Mouse (Mus musculus): ENCODE data around the gene Cherp. TPM values are rescaled to one million over a fixed set of nuclear protein-coding genes. Genes with fewer than 3 reads are reported as not detected.

Gene Cherp
- total and polyA plus RNA-seq, 3 experiments, result 21.1 to 106 (median 78.0) TPM

Other genes with a start within 250 kb of the Cherp start
- gene Ap1m1, start 235.2 kb downstream of the Cherp start, total RNA-seq (2012; rRNA removed), result 45.7 and 47.4 TPM in 2 replicates
- 100 to 1,000 TPM in 1 of 2 experiments, not detected in 1; 117 TPM for gene Ap1m1, start 235.2 kb downstream of the Cherp start, polyA plus RNA-seq (2012; ENCODE audit: insufficient read depth in 1 of 2, insufficient read length in 2 of 2, low read depth in 1 of 2, low replicate concordance in 2 of 2, missing spikeins in 1 of 2)
- gene Gm10282, start 170.0 kb downstream of the Cherp start, total RNA-seq (2012; rRNA removed), result 11.4 and 11.7 TPM in 2 replicates
- 100 to 1,000 TPM in 1 of 2 experiments, not detected in 1; 133 TPM for gene Gm10282, start 170.0 kb downstream of the Cherp start, polyA plus RNA-seq (2012; ENCODE audit: insufficient read depth in 1 of 2, insufficient read length in 2 of 2, low read depth in 1 of 2, low replicate concordance in 2 of 2, missing spikeins in 1 of 2)
- not detected in 2 replicates for gene Klf2, start 156.2 kb downstream of the Cherp start, total RNA-seq (2012; rRNA removed)
- not detected for gene Klf2, start 156.2 kb downstream of the Cherp start, polyA plus RNA-seq (2012; ENCODE audit: insufficient read depth in 1 of 2, insufficient read length in 2 of 2, low read depth in 1 of 2, low replicate concordance in 2 of 2, missing spikeins in 1 of 2)
- 18.6 and 19.1 TPM in 2 replicates for gene Eps15l1, start 53.8 kb downstream of the Cherp start, total RNA-seq (2012; rRNA removed)
- gene Eps15l1, start 53.8 kb downstream of the Cherp start, polyA plus RNA-seq (2012; ENCODE audit: insufficient read depth in 1 of 2, insufficient read length in 2 of 2, low read depth in 1 of 2, low replicate concordance in 2 of 2, missing spikeins in 1 of 2), result 10 to 100 TPM in 1 of 2 experiments, not detected in 1; 40.8 TPM
- 3.9 and 4.0 TPM in 2 replicates for gene Calr3, start 31.4 kb downstream of the Cherp start, total RNA-seq (2012; rRNA removed)
- gene Calr3, start 31.4 kb downstream of the Cherp start, polyA plus RNA-seq (2012; ENCODE audit: insufficient read depth in 1 of 2, insufficient read length in 2 of 2, low read depth in 1 of 2, low replicate concordance in 2 of 2, missing spikeins in 1 of 2), result 1 to 10 TPM in 1 of 2 experiments, not detected in 1; 2.7 TPM
- gene 1700030K09Rik, start 31.3 kb downstream of the Cherp start, total RNA-seq (2012; rRNA removed), result 8.4 and 9.2 TPM in 2 replicates
- gene 1700030K09Rik, start 31.3 kb downstream of the Cherp start, polyA plus RNA-seq (2012; ENCODE audit: insufficient read depth in 1 of 2, insufficient read length in 2 of 2, low read depth in 1 of 2, low replicate concordance in 2 of 2, missing spikeins in 1 of 2), result 10 to 100 TPM in 1 of 2 experiments, not detected in 1; 10.3 TPM
- 24.4 and 31.7 TPM in 2 replicates for gene Slc35e1, start 17.4 kb upstream of the Cherp start, total RNA-seq (2012; rRNA removed)
- 10 to 100 TPM in 1 of 2 experiments, not detected in 1; 30.4 TPM for gene Slc35e1, start 17.4 kb upstream of the Cherp start, polyA plus RNA-seq (2012; ENCODE audit: insufficient read depth in 1 of 2, insufficient read length in 2 of 2, low read depth in 1 of 2, low replicate concordance in 2 of 2, missing spikeins in 1 of 2)
- gene Med26, start 73.0 kb upstream of the Cherp start, total RNA-seq (2012; rRNA removed), result 14.1 and 15.0 TPM in 2 replicates
- gene Med26, start 73.0 kb upstream of the Cherp start, polyA plus RNA-seq (2012; ENCODE audit: insufficient read depth in 1 of 2, insufficient read length in 2 of 2, low read depth in 1 of 2, low replicate concordance in 2 of 2, missing spikeins in 1 of 2), result 10 to 100 TPM in 1 of 2 experiments, not detected in 1; 28.3 TPM
- 34.3 and 39.3 TPM in 2 replicates for gene Smim7, start 95.9 kb upstream of the Cherp start, total RNA-seq (2012; rRNA removed)
- gene Smim7, start 95.9 kb upstream of the Cherp start, polyA plus RNA-seq (2012; ENCODE audit: insufficient read depth in 1 of 2, insufficient read length in 2 of 2, low read depth in 1 of 2, low replicate concordance in 2 of 2, missing spikeins in 1 of 2), result 10 to 100 TPM in 1 of 2 experiments, not detected in 1; 43.6 TPM
- 0.92 and 1.1 TPM in 2 replicates for gene Tmem38a, start 96.8 kb upstream of the Cherp start, total RNA-seq (2012; rRNA removed)
- gene Tmem38a, start 96.8 kb upstream of the Cherp start, polyA plus RNA-seq (2012; ENCODE audit: insufficient read depth in 1 of 2, insufficient read length in 2 of 2, low read depth in 1 of 2, low replicate concordance in 2 of 2, missing spikeins in 1 of 2), result 1 to 10 TPM in 1 of 2 experiments, not detected in 1; 3.0 TPM
- gene Nwd1, start 171.5 kb upstream of the Cherp start, total RNA-seq (2012; rRNA removed), result 0.03 TPM in 1 of 2 replicates, not detected in the other
- under 1 TPM in 1 of 2 experiments, not detected in 1; 0.03 TPM for gene Nwd1, start 171.5 kb upstream of the Cherp start, polyA plus RNA-seq (2012; ENCODE audit: insufficient read depth in 1 of 2, insufficient read length in 2 of 2, low read depth in 1 of 2, low replicate concordance in 2 of 2, missing spikeins in 1 of 2)
- 123 and 139 TPM in 2 replicates for gene Sin3b, start 248.1 kb upstream of the Cherp start, total RNA-seq (2012; rRNA removed)
- gene Sin3b, start 248.1 kb upstream of the Cherp start, polyA plus RNA-seq (2012; ENCODE audit: insufficient read depth in 1 of 2, insufficient read length in 2 of 2, low read depth in 1 of 2, low replicate concordance in 2 of 2, missing spikeins in 1 of 2), result 100 to 1,000 TPM in 1 of 2 experiments, not detected in 1; 115 TPM

Data from MEL (cell line).